Mouse (Mus musculus): Measurements from ENCODE around the gene Igf2r.

Gene Igf2r

DNA sequence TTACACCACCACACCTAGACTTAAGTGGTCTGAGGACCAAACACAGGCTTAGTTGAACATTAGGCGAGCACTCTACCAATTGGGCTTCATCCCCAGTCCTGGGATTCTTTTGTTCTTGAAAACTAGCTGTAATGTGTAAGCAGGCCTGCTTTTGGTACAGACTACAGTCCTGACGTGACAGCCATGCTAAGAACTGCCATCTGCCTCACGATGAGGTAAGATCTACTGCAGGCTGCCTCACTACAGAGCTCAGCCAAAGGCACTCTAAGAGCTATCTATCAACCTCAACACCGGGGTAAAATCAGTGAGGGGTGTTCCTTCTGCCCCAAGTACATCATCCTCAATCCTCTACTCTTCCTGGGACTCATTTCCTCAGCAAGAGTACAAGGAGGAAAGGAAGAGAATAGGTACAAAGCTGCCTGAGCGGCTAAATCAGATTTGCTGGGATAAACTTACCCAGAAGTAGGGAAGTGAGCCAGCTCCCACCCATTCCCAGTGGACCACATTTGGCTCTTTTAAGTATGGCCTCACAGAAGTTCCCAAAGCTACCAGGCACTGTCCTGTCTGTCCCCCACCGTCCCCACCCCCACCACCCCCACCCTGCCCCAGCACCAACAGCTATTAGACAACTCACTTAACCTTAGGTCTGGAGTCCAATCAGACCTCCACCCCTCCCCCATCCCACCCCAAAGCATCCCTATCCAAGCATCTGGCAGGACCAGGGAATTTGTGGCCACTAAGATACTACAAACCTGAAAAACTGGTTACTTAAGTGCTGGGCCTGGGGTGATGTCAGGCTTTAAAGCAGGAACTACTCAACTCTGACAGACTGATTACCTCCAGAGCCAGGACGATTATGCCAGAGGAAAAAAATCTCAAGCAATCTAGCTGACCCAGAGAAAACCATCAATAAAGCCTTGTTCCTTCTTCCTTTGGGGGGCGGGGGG is 19.8 kb downstream of the Igf2r start:
- peak; percentile 60 for DNase-seq

DNA sequence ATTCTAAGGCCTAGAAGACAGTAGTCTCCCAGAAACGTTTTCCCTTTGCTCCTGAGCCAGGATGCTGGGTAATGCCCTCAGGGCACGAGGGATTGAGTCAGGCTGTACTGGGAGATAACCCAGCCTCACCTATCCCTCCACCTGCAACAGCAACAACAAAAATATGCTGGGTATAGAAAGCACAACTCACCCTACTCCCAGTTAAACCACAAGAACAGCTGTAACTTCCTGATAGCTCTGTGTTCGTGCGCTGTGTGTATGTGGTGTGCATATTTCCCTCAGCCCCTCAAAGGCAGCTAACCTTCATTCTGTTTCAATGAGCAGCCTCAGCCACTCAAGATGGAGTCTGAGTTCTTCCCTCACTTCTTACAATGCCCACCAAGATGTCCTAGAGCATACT is 23.7 kb downstream of the Igf2r start:
- DNase-seq = no peak

DNA sequence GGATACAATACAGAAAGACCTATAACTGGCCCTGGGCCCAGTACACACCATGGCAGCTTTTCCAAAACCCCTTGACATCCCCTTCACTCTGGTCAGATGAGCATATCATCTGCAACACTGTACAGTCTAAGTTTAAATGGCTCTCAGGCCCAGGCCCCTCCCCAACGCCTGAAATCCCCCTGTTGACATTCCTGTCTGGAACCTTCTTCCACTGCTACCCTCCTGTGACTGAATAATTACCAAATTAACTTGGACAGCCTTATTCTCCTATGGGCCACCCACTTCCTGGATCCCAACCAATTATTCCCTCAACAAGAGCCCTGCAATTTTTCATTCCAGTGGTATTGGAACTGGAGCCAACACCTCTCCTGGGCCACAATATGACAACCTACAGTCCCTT is 25.4 kb downstream of the Igf2r start:
- DNase-seq = no peak

DNA sequence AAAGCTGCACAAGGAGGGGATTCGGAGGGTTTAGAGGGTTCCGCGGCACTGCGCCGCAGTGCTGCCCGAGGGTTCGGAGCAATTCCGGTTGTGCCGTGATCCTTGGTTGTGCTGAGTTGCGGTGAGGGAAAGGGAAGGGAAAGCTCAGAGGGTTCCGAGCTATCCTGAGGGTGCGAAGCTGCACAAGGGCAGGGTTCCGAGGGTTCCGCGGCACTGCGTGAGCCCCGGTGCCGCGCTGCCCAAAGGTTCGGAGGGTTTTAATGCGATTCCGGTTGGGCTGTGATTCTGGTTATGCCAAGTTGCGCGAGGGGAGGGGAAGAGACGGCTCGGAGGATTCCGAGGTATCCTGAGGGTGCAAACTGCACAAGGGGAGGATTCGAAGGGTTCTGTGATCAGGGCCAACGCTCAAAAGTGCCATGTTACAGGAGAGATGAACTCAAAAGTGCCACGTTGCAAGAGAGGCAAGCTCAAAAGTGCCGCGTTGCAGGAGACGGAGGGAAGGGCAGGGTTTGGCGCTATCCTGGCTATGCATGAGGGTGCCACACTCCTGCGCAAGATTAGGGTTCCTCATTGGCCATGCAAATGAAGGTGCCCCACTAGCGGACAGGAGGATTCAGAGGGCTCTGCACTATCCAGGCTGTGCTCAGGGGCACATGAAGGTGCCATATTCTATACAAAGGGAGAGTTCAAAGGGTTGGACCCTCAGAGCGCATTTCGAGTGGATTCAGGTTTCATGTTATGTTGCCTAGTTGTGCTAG is 27.1 kb downstream of the Igf2r start:
- DNase-seq = peak; percentile 44

DNA sequence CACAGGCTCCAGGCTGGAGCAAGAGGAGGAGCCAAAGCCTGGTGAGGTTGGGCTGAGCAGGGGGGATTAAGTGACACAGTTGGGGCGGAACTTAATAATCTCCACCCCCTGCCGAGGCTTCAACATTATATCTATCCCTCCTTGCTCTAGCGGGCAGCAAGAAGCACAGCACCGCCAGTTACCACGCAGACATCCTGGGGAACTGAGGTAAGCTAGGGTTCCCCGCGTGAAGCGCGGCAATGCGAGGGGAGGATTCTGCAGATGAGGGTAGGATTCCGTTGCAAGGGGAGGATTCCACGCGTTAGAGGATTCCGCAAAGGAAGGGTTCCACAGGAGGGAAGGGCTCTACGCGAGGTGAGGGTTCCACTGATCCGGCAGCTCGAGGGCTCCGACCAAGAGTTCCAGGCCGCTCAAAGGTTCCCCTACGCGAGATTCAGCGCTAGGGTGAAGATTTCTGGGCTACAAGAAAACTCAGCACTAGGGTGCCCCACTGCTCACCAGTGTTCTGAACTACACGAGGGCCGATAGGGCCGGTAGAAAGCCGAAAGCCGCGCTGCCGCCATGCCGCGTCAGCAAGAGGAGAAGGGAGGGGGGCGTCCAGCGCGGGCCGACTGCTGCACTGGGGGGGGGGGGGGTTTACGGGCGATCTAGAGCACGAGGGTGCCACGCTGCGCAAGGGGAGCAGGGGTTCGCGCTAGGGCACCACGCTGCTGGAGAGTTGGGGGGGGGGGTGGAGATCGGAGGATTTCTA is 28.1 kb downstream of the Igf2r start:
- DNase-seq = peak; percentile 87

DNA sequence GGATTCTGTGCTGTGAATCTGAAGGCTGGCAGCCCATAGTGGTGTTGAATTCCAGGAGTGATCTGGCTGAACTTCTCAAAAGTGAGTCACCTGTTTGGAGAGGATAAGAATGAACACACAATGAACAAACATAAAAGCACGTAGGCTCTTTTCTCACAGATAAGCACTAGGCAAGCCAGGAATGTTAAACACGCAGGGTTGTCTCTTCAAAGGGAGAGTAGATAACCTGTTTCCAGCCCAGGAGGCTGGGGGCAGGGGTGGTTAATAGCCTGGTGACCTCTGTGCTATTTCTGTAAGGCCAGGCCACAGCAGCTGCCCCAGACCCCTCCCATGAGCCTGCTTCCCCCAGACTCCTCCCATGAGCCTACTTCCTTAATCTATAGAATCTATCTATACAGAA is 29.1 kb downstream of the Igf2r start:
- peak; percentile 40 for DNase-seq

DNA sequence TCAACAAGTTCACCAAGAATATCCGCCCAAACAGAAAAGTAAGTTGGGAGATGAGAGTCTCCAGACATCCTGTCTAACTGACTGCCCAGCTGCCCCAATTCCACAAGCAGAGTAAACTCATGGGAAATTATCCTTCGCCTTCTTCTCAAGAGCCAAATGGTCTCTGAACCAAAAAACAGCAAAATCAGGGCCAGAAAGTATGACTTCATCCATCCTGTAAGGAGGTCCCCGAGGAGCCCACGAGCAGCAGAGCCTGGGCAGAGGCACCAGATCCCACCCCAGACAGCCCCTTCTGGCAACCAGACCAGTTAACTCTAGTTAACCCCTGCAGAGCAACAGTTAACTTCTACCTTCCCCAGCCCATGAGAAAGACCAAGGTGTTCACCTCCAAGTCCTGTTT is 29.9 kb downstream of the Igf2r start:
- no peak for DNase-seq

DNA sequence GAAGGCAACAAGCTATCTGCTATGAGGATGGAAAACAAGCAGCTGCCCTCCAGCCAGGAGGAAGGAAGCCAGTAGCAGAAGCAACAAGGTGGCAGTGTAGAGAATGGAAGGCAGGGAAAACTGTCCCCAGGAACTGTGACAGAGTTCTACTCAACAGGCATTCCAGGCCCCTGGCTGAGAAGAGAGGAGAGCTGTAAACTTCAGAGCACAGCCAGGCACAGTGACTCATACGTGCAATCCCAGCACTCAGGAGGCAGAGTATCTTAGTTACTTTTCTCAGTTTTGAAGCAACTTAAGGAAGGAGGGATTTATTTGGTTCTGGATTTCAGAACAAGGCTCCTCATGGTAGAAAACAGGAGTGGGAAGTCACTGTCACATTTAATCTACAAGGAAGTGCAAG is 31.5 kb downstream of the Igf2r start:
- DNase-seq = no peak

DNA sequence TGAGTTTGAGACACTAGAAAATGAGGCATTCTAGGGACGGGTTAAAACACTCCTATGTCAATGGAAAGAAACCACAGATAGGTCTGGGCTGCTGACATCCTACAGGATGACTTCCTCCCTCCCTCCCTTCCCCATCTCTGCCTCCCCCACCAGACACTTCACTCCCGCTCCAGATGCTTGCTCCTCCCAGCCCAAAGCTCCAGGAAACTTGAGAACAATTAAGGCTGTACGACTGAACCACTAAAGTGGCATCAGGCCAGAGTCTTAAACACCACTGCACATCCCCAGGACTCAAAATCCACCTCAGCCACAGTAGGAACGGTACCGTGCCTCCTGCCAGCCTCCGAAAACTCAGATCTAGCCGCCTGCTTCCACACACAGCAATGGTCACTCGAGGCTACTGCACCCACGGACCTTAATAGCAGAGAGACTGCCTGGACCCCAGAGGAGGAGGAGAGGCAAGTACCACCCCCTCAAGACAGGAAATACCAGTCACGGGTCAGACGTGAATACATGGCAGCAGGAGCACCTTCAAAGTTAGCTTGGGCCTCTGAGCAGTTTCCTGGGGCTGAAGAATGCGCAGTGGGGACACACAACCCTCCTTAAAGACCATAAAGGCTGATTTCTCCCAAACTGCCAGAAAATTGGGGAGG is 35.1 kb downstream of the Igf2r start:
- DNase-seq = peak; percentile 46

DNA sequence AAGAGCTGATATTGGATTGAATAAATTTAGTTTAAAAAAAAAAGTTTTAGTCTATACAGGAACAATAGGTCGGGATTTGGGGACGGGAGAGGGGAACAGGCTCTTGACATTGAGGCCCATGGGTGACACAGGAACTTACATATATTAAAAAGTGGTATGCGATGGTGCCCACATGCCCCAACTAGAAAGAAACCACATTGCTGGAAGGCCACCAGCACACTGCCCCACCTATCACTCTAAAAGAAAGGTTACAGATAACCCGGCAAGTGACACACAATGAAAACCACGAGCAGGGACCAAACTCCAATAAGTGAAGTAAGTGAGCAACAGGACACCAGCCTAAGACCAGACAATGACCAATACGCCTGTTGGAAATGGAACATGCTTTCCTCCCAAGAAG is 36.3 kb downstream of the Igf2r start:
- DNase-seq = no peak

DNA sequence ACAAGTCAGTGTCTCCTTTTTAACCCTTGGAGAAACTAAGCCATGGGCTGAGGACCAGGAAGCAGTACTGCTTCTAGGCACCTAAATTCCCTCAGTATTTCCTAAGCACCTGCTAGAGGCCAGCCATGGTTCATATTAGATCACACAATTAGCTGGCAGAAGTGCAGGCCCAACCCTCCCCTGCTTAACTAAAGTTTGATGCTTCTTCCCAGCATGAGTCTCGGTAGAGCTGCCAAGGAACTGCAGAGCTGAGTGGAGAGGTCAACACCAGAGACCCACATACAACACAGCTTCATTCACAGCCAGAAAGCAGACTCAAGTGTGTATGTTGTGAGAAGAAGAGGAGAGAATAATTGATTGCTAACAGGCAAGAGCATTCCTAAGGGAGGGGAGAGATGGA is 40.9 kb downstream of the Igf2r start:
- no peak for DNase-seq

DNA sequence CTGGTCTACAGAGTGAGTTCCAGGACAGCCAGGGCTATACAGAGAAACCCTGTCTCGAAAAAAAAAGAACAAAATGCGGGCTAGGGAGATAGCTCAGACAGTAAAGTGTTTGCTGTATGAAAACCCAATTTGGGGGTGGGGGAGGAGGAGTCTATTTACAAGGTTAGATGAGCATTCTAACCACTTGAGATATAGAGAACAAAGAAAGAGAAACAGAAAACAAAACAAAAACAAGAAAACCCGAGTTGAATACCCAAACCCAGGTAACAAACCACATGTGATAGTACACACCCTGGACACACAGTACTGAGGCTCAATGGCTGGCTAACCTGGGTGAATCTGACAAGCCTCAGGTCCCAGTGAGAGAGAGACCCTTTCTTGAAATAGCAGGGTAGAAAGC is 41.7 kb downstream of the Igf2r start:
- no peak for DNase-seq

DNA sequence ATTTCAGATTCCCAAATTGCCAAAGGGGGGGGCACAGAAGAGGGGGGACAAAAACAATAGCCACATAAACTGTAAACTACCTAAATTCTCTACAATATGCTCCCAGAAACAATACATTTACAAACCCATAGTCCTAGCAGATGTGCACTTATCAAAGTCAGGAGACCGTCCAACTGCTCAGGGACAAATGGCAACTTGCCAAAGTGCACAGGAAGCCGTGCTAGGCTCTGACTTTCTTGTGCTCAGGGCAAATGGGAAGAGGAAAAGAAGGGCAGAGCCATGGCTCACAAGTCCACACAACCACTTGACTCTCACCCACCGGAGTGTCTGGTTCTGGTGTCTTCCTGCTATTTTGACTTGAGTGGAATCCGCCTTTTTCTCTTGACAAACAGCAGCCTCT is 43.6 kb downstream of the Igf2r start:
- DNase-seq = peak; percentile 65

DNA sequence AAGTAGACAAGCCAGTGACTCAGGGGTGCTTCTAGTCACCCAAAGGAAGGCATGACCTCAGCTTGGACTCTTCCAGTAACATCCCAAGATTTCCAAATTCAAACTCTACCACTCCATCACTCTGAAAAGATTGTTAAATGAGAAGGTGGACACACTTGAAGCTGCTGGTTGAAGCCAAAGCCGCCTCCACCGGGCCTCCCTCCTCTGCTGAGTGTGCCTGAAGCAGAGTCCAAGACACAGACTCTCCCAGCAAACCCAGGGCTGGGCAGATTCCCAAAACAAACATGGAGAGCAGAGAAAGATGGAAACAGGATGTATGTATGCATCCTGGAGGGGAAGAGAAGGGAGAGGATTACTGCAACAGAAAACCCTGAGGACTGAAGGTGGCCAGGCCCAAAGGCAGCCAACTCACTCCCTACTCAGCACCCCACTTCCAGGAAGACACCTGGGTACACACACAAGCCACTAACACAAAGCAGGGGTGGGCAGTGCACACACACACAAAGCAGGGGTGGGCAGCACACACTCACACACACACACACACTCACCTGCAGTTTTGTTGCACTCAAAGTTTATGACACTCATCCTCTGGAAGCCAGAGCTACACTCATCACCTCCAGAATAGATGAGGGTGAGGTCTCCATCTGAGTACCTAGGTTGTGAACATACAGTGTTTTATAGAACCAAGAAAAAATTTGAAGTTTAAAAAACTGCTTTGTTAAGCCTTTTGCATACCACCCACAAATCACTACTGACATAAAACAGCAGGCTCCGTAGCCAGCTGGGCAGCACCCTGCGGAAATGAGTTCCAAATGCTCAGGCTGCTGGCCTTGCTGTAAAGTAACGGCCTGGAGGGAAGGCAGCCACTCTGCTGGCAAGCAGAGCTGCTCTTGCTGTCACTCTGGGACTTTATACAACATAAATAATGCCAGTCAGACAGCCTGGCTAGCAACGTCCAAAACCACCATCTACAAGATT is 44.4 kb downstream of the Igf2r start:
- DNase-seq = peak; percentile 73

DNA sequence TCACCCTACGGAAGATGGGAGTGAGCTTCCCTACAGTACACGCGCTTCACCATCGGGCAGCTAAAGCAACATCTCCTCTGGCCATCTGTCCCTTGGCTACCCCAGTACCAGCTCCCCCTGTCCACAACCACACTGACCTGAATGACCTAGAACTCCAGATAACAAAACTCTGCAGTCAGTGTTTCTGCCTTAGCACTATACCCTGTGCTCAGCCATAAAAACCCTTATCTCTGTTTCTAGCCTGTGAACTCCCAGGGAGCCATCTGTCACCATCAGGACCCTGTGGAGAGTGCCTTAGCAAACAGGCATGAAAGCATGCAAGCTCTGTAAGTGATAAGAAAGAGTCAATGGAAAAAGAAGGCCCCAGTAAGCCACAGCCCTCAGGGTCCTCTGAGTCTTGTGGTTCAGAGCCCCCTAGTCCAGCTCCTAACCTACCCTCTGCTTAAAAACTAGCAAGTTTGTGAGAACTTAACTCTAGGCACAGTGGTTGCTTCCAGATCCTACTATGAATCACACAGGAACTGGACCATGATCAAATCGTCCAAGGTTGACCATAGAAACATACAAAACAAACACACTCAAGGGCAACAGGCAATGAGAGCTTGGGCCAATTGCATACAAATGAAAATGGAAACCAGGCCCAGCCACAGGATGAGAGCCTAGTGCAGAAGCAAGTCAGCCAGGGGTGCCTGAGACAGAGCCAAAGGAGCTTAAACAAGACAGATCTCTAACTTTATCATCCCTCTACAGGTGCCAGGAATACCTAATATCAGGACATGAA is 45.3 kb downstream of the Igf2r start:
- DNase-seq = no peak

DNA sequence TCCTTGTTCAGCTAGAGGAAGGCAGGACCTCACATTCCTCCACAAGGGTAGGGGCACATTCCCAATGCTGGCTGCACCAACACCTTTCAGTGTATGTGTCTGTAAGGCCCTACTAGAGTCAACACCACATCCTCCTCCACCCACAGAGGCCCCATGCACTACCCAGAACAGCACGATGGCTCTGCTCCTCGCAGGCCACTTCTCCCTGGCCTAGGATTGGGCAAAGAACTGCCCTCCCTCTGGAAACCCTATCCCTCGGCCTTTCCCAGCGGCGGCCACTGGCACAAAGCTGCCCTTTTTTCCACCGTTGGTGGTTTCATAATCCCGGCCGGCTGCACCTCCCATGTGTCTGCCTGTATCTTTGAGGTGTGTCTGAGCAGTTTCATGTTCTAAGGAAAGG is 46.8 kb downstream of the Igf2r start:
- DNase-seq = no peak

DNA sequence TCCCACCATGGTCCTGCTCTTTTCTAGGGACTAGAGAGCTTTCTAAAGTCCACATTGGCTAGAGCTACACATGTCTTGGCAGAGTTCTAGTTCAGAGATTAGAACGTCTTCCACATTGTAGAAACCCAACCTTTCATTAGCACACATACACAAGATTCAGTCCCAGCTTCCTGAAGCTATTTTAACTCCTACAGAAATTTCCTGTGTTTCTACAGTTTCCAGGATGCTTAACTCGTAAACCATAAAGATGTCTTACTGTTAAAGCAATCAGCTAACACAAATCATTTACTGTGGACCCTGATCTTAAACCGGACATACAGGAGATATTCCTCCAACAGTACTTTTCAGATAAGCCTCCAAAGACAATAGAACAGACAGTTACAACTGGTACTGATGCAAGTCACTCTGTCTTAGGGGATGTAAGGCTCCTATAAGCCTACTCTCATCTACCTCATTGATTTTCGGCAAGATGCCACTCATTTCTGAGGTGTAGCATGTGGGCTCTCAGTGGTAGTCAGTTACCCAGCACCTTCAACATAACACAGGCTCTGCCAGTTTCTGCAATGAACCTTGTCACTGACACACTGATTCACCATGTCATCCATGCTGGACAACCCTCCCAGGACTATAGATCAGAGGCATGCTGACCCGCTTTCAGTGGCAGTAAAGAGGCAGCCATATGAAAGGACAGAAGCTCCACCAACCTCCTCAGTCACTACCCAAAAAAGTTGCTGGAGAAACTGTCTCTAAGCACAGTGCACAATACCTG is 48.2 kb downstream of the Igf2r start:
- no peak for DNase-seq

DNA sequence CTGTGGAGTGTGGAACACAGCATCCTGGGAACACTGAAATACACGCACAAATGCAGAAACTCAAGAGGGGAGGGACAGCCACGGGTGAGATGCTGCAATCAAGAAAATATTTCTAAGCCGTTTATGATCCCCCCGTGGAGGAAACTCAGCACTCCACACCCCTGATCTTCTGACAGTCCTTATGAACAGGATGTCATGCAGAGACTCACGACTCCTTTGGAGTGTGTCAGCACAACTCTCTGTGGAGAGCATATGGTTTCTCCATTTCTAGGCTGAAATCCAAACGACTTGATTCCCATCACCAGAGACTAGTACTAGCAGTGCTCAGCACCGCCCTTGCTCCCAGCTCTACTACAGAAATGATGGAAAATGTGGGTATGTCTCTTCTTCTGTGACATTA is 51.2 kb downstream of the Igf2r start:
- DNase-seq = no peak

DNA sequence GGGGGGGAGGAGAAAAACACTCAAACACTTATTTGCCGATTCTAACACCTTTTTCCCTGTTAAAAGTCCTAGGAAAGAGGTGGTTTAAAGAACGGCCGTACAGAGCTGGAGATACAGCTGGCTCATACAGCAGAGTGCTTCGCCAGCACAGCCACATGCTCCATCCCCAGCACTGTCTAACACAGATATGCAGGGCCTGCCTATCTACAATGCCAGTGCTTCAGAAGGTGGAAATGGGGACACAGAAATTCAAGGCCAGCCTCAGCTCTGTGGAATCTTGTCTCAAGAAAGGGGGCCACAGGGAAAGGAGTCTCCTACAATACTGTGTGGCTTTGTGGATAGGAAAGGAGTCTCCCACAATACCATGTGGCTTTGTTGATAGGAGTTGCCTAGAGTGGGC is 52.0 kb downstream of the Igf2r start:
- no peak for DNase-seq

DNA sequence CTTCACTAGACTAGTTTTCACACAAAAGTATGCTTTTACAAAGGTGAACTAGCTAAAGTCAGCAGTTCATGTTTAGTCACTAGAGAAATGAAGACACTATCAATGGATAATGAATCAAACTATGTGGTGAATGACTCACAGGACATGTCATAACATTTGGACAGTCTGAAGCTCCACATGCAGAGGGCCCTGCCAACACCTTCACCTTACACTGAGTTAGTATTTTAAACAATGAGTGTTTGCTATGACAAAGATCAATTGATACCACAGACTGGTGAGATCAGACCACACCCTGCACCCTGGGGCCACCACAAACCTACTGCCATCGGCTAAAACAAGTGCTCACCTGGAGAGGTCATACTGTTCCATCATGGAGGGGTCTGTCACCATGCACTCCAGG is 54.4 kb downstream of the Igf2r start:
- no peak for DNase-seq

Measured in embryo, embryonic 11 days (tissue).